Mouse (Mus musculus): ENCODE measurements around the gene Nipal4.

Gene Nipal4

DNA sequence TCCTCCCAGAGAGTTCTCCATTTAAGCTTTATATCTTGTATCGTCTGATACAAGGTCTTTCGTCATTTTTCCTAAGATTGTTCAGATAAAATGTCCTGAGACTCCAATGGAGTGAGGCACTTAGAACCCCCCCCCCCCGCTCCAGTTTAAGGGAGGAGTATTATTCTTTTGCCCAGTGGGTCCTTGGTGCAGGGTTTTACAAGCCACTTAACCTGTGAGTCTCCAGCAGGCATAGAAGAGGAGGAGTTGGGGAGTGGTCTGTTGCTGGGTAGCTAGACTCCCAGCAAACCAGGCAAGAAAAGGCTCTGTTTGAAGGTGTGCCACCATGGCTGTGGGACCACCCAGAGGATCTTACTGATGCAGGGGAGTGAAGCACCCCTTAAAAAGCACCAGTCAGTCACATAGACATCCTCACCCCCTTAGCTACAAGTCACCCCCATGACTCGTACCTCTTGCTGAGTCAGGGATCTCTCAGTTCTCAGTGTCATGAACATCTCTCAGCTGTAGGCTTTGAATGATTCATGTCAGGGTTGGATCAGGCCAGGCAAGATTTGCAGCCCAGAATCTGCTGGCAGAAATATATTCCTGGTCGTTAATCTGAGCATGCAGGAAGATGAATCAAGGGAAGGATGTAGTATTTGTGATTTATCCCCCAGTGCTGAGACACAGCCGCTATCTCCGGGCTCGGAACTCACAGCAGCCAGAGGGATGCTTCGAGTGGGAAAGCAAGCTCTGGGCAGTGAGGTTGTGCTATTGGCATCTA lies 50.7 kb downstream of the Nipal4 start:
- DNase-seq (ENCODE audit: low read depth, low spot score) = no peak

DNA sequence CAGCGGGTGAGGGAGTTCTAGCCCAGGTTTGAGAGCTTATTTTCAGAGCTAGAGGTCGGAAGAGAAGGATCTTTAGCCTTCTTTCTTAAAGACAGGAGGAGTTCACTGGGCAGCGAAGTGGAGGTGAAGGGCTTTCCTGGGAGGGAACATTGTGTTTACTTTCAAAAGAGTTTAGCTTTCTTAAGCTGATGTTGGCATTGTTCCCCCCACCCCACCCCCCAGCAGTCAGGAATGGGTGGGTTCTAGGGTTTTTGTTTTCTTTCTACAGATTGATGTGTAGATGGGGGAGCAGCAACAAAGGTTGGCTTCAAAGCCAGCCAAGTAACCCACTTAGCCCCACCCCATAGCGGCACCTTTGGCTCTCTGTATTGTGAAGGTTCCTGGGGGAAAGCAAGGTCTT lies 51.3 kb downstream of the Nipal4 start:
- no peak for DNase-seq (ENCODE audit: low read depth, low spot score)

DNA sequence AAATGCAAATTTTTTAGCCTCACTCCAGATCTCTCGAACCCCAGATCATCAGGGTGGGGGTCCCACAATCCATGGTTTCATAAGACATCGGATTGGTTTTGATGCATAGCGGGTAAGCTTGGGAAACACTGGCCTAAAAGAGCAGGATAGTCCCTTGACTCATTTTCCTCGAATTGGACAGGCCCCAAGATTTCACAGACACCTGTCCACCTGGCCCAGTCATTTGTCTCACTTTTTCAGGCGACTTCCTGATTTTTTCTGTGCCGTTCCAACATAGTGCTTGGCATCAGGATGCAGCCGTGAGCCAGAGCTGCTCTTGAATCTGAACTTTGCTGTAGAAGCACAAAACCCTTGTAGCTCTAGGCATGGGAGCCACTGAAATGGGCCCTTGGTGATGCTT lies 52.1 kb downstream of the Nipal4 start:
- DNase-seq (ENCODE audit: low read depth, low spot score) = no peak

DNA sequence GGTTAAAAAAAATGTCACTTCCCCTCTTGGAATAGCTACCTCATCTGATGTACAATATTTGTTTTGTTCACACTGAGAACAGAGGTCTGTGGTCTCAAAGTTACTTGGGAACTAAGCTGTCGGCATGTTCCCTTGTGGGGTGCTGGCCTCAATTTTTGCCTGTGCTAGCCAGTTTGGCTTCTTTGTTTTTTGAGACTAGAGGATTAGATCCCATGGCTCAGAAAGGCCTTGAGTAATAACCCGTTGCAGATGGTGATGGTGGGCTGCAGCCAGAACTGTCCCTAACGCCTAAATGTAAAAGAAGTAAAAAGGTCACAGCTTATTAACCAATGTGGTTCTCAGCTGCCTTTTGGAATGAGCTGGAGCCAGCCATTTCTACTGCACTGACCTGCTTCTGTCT lies 53.1 kb downstream of the Nipal4 start:
- no peak for DNase-seq (ENCODE audit: low read depth, low spot score)

DNA sequence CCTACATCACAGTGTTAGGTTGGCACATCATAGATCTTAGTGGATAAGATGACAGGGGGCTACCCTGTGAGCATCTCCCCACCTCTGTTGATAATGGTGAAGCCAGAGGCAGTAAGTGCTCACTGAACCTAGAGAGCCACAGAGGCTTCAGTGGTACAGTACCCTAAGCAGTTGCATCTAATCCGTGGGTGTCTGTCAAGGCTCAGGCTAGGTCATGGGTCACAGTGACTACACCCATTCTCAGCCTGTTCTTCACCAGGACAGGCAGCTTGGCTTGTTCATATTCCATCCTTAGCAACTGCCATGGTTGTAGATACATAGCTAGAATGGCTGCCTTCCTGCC lies 55.4 kb downstream of the Nipal4 start:
- DNase-seq (ENCODE audit: low read depth, low spot score) = no peak

DNA sequence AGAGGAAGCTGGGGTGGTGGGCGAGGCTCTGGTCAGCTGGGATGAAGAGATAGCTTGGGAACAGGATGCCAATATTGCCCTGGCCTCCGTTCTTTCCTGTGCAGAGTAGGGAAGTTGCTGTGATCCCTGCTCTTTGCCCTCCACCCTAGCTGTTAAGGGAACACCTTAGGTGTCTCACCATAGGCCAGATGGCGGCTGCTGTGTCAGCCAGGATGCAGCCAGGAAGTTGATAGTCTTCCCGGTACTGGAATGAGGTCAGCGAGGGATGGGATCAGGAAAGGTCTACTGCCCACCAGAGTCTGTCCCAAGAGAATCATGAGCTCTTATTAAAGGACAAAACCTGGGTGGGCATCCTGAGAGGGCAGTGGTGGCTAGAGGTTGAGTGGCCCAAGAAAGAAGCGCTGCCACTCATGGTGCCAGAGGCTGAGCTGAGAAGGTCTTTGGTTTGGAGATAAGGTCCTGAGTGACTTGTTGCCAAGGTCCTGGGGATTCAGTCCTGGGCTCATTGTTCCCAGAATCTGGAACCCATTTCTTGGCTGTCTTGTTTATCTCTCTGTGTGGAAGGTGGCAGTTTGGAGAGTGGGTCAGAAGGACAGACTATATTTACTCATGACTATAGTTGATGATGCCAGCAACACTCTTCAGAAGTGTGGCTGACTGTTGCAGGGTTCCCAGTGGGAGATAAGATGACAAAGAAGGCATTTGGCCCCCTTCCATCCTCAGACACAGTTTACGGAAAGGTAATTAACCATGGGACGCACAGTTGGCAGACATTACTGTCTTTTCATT lies 56.0 kb downstream of the Nipal4 start:
- DNase-seq (ENCODE audit: low read depth, low spot score) = no peak

DNA sequence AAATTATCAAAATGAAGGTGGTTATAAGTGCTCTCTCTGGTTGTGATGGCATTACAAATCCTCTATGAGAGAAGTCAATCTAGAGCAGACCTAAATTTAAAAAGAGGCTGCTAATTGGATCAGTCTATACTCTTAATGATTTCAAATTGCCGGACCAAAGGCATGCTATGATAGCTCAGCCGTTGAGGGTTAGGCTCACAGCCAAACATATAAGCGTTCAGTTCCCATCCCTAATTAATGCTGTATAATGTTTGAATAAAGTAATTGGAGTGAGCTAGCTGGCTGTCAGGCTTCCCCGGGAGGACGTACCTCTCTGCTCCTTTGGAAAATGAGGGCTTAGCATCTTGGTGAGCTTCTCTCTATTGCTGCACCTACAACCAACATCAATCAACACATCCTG lies 57.1 kb downstream of the Nipal4 start:
- no peak for DNase-seq (ENCODE audit: low read depth, low spot score)

DNA sequence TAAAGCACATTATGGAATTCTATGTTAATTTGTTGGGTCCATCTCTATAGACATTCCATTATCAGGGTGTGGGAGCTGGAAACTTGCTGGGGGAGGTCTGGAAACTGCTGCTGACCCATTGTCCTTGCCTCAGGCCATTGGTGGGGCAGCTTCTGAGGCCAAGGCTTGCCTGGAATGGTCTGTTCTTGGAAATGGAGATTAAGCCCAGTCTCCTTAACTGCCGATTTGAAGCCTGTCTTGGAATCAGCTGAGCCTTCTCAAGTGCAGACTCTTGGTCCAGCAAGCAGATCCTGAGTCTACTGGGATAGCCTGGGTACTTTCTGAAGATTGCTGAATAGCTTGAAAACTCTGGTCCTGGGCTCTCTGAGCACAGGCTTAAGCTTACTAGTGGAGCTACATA lies 59.3 kb downstream of the Nipal4 start:
- no peak for DNase-seq (ENCODE audit: low read depth, low spot score)

DNA sequence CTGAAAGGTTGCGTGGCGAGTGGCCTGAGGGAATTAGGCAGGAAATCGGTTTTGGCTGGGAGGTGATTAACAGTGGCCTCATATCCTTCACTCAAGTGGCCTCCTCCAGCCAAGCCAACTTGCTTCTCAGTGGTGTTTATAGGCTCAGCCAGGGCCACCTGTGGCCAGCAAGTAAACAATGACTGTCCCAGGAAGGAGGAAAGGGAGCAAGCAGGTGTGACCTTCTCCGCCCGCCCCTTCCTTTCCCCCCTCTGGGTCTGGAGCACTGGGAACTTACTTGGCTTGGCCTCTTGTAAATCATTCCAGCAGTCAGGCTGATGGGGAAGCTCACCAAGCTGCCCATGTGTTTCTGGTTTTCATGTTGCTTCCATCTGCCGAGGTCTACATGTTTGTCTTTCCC lies 64.2 kb downstream of the Nipal4 start:
- no peak for DNase-seq (ENCODE audit: low read depth, low spot score)
